11 mouse cellular contexts compared by ENCODE assay signal in the genomic region with DNA sequence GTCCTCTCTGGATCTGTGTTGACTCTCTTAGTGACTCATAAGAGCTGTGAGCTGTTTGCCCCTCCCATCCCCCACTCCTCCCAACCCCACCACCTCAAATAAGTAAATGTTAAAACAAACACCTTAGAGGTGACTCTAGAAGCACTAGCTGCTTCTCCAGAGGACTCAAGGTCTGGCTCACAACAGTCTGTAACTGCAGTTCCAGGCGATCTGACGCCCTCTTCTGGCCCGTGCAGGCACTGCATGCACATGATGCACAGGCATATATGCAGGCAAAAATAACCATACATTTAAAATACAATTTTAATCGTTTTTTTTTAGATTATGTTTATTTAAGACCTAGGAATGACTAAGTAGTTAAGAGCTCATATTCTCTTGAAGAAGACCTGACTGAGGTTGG. TPM values are rescaled to one million over a fixed set of nuclear protein-coding genes. Genes with fewer than 3 reads are reported as not detected.
A peak's percentile ranks its signal among the peaks of the same experiment; 100 is the strongest.
DNase-seq lines count a peak whose midpoint lies in the region; ATAC-seq and TF ChIP-seq lines count a peak whose summit lies in the region.
"Had no signal": no experiment of that assay in that cellular context is flagged by ENCODE, and none has a peak within 500 bp of the region (broad histone marks: within the 10 kb centered on the region; RNA-seq: fewer than 3 reads in every experiment).

No protein-coding gene starts in this region.

- H3K9ac ChIP-seq in liver, adult 2 months (ENCODE audit: low read depth, low read length), result no peak overlapping the region
- H3K9ac ChIP-seq in liver, embryonic 12.5 days, result no peak overlapping the region
- H3K9ac ChIP-seq: heart, embryonic 13.5 days had no signal

- peak; percentile 48 for TF ChIP-seq CTCF in liver, adult 2 months (IDR thresholded peaks at IDR 0.05; ENCODE audit: low read depth, low read length)
- TF ChIP-seq CTCF in small intestine, adult 2 months (IDR thresholded peaks at IDR 0.05; ENCODE audit: extremely low read depth, insufficient read length, insufficient replicate concordance, low read depth, low read length), result peak; percentile 27; the same call in 1 of the 2 replicates

- H3K36me3 ChIP-seq in liver, adult 2 months (ENCODE audit: control insufficient read depth, insufficient read depth, low read length), result no peaks in the 10 kb centered on the region
- no peaks in the 10 kb centered on the region for H3K36me3 ChIP-seq in liver, embryonic 12.5 days
- H3K36me3 ChIP-seq in small intestine, adult 2 months (ENCODE audit: control insufficient read depth, insufficient read depth, low read length), result no peaks in the 10 kb centered on the region
- H3K36me3 ChIP-seq: heart, embryonic 13.5 days had no signal

- ATAC-seq in liver, embryonic 12.5 days, result no peak

- TF ChIP-seq POLR2A in liver, adult 2 months (IDR thresholded peaks at IDR 0.05; ENCODE audit: extremely low read depth, insufficient read depth, low read length), result no peak
- TF ChIP-seq POLR2A in small intestine, adult 2 months (IDR thresholded peaks at IDR 0.05; ENCODE audit: low read depth, low read length), result no peak

- no peaks in the 10 kb centered on the region for H3K27me3 ChIP-seq in liver, adult 2 months (ENCODE audit: control insufficient read depth, insufficient read depth, low read length)
- H3K27me3 ChIP-seq in liver, embryonic 12.5 days (replicated peaks), result no peaks in the 10 kb centered on the region
- H3K27me3 ChIP-seq in small intestine, adult 2 months (ENCODE audit: control insufficient read depth, insufficient read depth, low read length), result no peaks in the 10 kb centered on the region; the same call in 1 of the 2 replicates

- WGBS in liver, adult 2 months, result 30% methylated on average over 4 of the region's 4 CpGs
- WGBS in liver, embryonic 12.5 days (ENCODE audit: insufficient replicate concordance), result 21% methylated on average over 4 of the region's 4 CpGs
- 33% methylated on average over 4 of the region's 4 CpGs for WGBS in small intestine, adult 2 months

- no peak overlapping the region for H3K4me2 ChIP-seq in liver, embryonic 12.5 days
- H3K4me2 ChIP-seq: heart, embryonic 13.5 days had no signal

- DNase-seq in adrenal gland, postnatal 14 days, result peak; percentile 47
- no peak for DNase-seq in adrenal gland, postnatal 25 days
- DNase-seq in liver, adult 2 months (ENCODE audit: extremely low read depth, low read depth, low spot score), result no peak
- peak; percentile 47 for DNase-seq in NIH3T3 (ENCODE audit: low read depth)
- no peak for DNase-seq in frontal cortex, postnatal 10 days (ENCODE audit: low spot score in 2 of 2)
- DNase-seq in kidney, adult 8-10 months, result no peak
- DNase-seq: kidney, adult 9 months had no signal

- no peaks in the 10 kb centered on the region for H3K79me2 ChIP-seq in liver, adult 2 months (ENCODE audit: control insufficient read depth, insufficient read depth, low read length)

- no peaks in the 10 kb centered on the region for H3K9me3 ChIP-seq in liver, embryonic 12.5 days (replicated peaks)
- H3K9me3 ChIP-seq: heart, embryonic 13.5 days had no signal

- no peaks in the 10 kb centered on the region for H3K4me1 ChIP-seq in liver, adult 2 months (ENCODE audit: control insufficient read depth, insufficient read depth, low read length)
- peaks cover 68% of the 10 kb centered on the region for H3K4me1 ChIP-seq in liver, embryonic 12.5 days
- H3K4me1 ChIP-seq in small intestine, adult 2 months (ENCODE audit: control insufficient read depth, insufficient read depth, insufficient read length, low read length), result peaks cover 7% of the 10 kb centered on the region; the same call in 1 of the 2 replicates

- H3K4me3 ChIP-seq in liver, adult 2 months (ENCODE audit: insufficient read depth, low read depth, low read length), result no peak overlapping the region
- no peak overlapping the region for H3K4me3 ChIP-seq in liver, embryonic 12.5 days
- H3K4me3 ChIP-seq in small intestine, adult 2 months (ENCODE audit: low read depth, low read length), result no peak overlapping the region
- H3K4me3 ChIP-seq: heart, embryonic 13.5 days; myocyte had no signal

- no peak overlapping the region for H3K27ac ChIP-seq in liver, adult 2 months (replicated peaks; ENCODE audit: insufficient read depth, low read depth, low read length)
- no peak overlapping the region for H3K27ac ChIP-seq in liver, embryonic 12.5 days
- H3K27ac ChIP-seq in small intestine, adult 2 months (ENCODE audit: insufficient read depth, low read depth, low read length), result no peak overlapping the region
- H3K27ac ChIP-seq: heart, embryonic 13.5 days had no signal

RNA-seq across cellular contexts. Expression of a gene that starts 5.7 kb away (rescaled TPM):
- 3.3 and 8.9 TPM in 2 replicates for total RNA-seq in adrenal gland, postnatal 14 days (2021)
- 1.8 and 3.1 TPM in 2 replicates for total RNA-seq in adrenal gland, postnatal 25 days (2021)
- total RNA-seq in liver, adult 2 months (2014; rRNA removed), result 0.28 and 0.67 TPM in 2 replicates
- 0.31 and 1.0 TPM in 2 replicates for polyA plus RNA-seq in liver, adult 2 months (2012; rRNA removed)
- 21.6 and 25.2 TPM in 2 replicates for polyA plus RNA-seq in liver, embryonic 12.5 days (2016; fragmentation: Nextera tagmentation; extraction: Ambion mirVana)
- 4.0 and 7.0 TPM in 2 replicates for polyA plus RNA-seq in small intestine, adult 2 months (2012; rRNA removed)

RNA-seq across cellular contexts. Expression of a gene that starts 19.3 kb away (rescaled TPM):
- 36.1 and 39.8 TPM in 2 replicates for total RNA-seq in adrenal gland, postnatal 14 days (2021)
- total RNA-seq in adrenal gland, postnatal 25 days (2021), result 36.3 and 43.3 TPM in 2 replicates
- 3.0 and 3.2 TPM in 2 replicates for total RNA-seq in liver, adult 2 months (2014; rRNA removed)
- 9.7 and 13.7 TPM in 2 replicates for polyA plus RNA-seq in liver, adult 2 months (2012; rRNA removed)
- polyA plus RNA-seq in liver, embryonic 12.5 days (2016; fragmentation: Nextera tagmentation; extraction: Ambion mirVana), result 2.0 and 2.1 TPM in 2 replicates
- 118 and 203 TPM in 2 replicates for polyA plus RNA-seq in small intestine, adult 2 months (2012; rRNA removed)

RNA-seq across cellular contexts. Expression of a gene that starts 36.3 kb away (rescaled TPM):
- total RNA-seq in adrenal gland, postnatal 14 days (2021), result 36.8 and 43.4 TPM in 2 replicates
- total RNA-seq in adrenal gland, postnatal 25 days (2021), result 41.5 and 45.5 TPM in 2 replicates
- 10.4 and 13.2 TPM in 2 replicates for total RNA-seq in liver, adult 2 months (2014; rRNA removed)
- polyA plus RNA-seq in liver, adult 2 months (2012; rRNA removed), result 27.8 and 33.6 TPM in 2 replicates
- 11.1 TPM in 2 replicates for polyA plus RNA-seq in liver, embryonic 12.5 days (2016; fragmentation: Nextera tagmentation; extraction: Ambion mirVana)
- 27.4 and 39.8 TPM in 2 replicates for polyA plus RNA-seq in small intestine, adult 2 months (2012; rRNA removed)

Comparison
In these comparisons a context has a peak if more than half of its experiments do, and no peak if none do; other contexts are left out.
1. DNase-seq: peak in adrenal gland, postnatal 14 days (single experiment) and NIH3T3 (single experiment); none in adrenal gland, postnatal 25 days (single experiment), liver, adult 2 months (single experiment), frontal cortex, postnatal 10 days (0 of 2) and kidney, adult 8-10 months (0 of 2).